Comparison of ENCODE assay signal across 8 mouse cellular contexts in genomic region chr5:22343536-22343842, GRCm38 (mm10). TPM values are rescaled to one million over a fixed set of nuclear protein-coding genes. Genes with fewer than 3 reads are reported as not detected.
DNase-seq lines count a peak whose midpoint lies in the region; ATAC-seq and TF ChIP-seq lines count a peak whose summit lies in the region.

No protein-coding gene starts in this region.

- WGBS in heart, embryonic 12.5 days, result 1% methylated on average over 10 of the region's 10 CpGs
- WGBS in forebrain, embryonic 16.5 days, result under 1% methylated on average over 10 of the region's 10 CpGs
- 4% methylated on average over 10 of the region's 10 CpGs for WGBS in liver, embryonic 13.5 days (ENCODE audit: insufficient replicate concordance)

- peak overlapping the region; percentile 99 for H3K4me2 ChIP-seq in heart, embryonic 12.5 days
- H3K4me2 ChIP-seq in forebrain, embryonic 16.5 days (ENCODE audit: low read length), result peak overlapping the region; percentile 90
- peak overlapping the region; percentile 95 for H3K4me2 ChIP-seq in liver, embryonic 13.5 days

- no peaks in the 10 kb centered on the region for H3K36me3 ChIP-seq in heart, embryonic 12.5 days
- H3K36me3 ChIP-seq in G1E (replicated peaks), result no peaks in the 10 kb centered on the region
- no peaks in the 10 kb centered on the region for H3K36me3 ChIP-seq in forebrain, embryonic 16.5 days (ENCODE audit: control insufficient read depth, insufficient read depth)
- H3K36me3 ChIP-seq in liver, embryonic 13.5 days, result no peaks in the 10 kb centered on the region

- H3K9me3 ChIP-seq in heart, embryonic 12.5 days (replicated peaks), result no peaks in the 10 kb centered on the region
- peaks cover 18% of the 10 kb centered on the region for H3K9me3 ChIP-seq in G1E (replicated peaks)
- H3K9me3 ChIP-seq in forebrain, embryonic 16.5 days (ENCODE audit: control insufficient read depth, low read length), result no peaks in the 10 kb centered on the region
- H3K9me3 ChIP-seq in liver, embryonic 13.5 days (replicated peaks), result no peaks in the 10 kb centered on the region

- H3K4me1 ChIP-seq in heart, embryonic 12.5 days (replicated peaks), result peaks cover 13% of the 10 kb centered on the region
- peaks cover 42% of the 10 kb centered on the region for H3K4me1 ChIP-seq in G1E (ENCODE audit: insufficient read depth, low read depth, low read length)
- peaks cover 25% of the 10 kb centered on the region for H3K4me1 ChIP-seq in forebrain, embryonic 16.5 days (replicated peaks; ENCODE audit: control insufficient read depth, insufficient read depth, low read length)
- H3K4me1 ChIP-seq in liver, embryonic 13.5 days (replicated peaks), result peaks cover 58% of the 10 kb centered on the region

- H3K9ac ChIP-seq in heart, embryonic 12.5 days, result peak overlapping the region; percentile 63; the same call in 1 of the 2 replicates
- peak overlapping the region; percentile 86; the same call in 1 of the 2 replicates for H3K9ac ChIP-seq in forebrain, embryonic 16.5 days (replicated peaks; ENCODE audit: low read depth, low read length)
- H3K9ac ChIP-seq in liver, embryonic 13.5 days, result peak overlapping the region; percentile 92

- H3K27me3 ChIP-seq in heart, embryonic 12.5 days (replicated peaks), result peaks cover 73% of the 10 kb centered on the region
- peaks cover 32% of the 10 kb centered on the region for H3K27me3 ChIP-seq in G1E (ENCODE audit: insufficient read depth, low read length)
- peaks cover 23% of the 10 kb centered on the region for H3K27me3 ChIP-seq in forebrain, embryonic 16.5 days (replicated peaks; ENCODE audit: control insufficient read depth, insufficient read depth, low read length)
- peaks cover 80% of the 10 kb centered on the region for H3K27me3 ChIP-seq in liver, embryonic 13.5 days

- no peak overlapping the region for H3K27ac ChIP-seq in heart, embryonic 12.5 days (ENCODE audit: poor library complexity, severe bottlenecking)
- no peak overlapping the region for H3K27ac ChIP-seq in forebrain, embryonic 16.5 days (ENCODE audit: low read length)
- H3K27ac ChIP-seq in liver, embryonic 13.5 days, result no peak overlapping the region

- no peak for ATAC-seq in heart, embryonic 12.5 days (ENCODE audit: insufficient number of reproducible peaks, low FRiP score)
- no peak for ATAC-seq in G1E (ENCODE audit: extremely low read depth, insufficient number of reproducible peaks, low FRiP score, poor library complexity, severe bottlenecking)
- no peak for ATAC-seq in forebrain, embryonic 16.5 days
- ATAC-seq in liver, embryonic 13.5 days (ENCODE audit: low read depth), result no peak
- ATAC-seq in erythroid progenitor cell, adult 5-6 weeks (replicated peaks; ENCODE audit: low FRiP score, poor library complexity, severe bottlenecking), result no peak

- no peak for TF ChIP-seq CTCF in G1E (IDR thresholded peaks at IDR 0.05; ENCODE audit: low read depth, low read length)

- no peak for DNase-seq in heart, adult 9 months (ENCODE audit: low spot score in 2 of 2)
- DNase-seq in G1E (ENCODE audit: low spot score), result no peak
- no peak for DNase-seq in liver, embryonic 13.5 days
- DNase-seq in frontal cortex, postnatal 10 days (ENCODE audit: low spot score in 2 of 2), result no peak
- no peak for DNase-seq in layer of hippocampus, adult 11-12 months (ENCODE audit: low spot score)

- peak overlapping the region; percentile 65 for H3K4me3 ChIP-seq in heart, embryonic 12.5 days
- peak overlapping the region; percentile 66; the same call in 1 of the 2 replicates for H3K4me3 ChIP-seq in G1E (ENCODE audit: low read depth, low read length)
- peak overlapping the region; percentile 66 for H3K4me3 ChIP-seq in forebrain, embryonic 16.5 days (replicated peaks; ENCODE audit: low read length)
- peak overlapping the region; percentile 79 for H3K4me3 ChIP-seq in liver, embryonic 13.5 days (replicated peaks)

RNA-seq across cellular contexts. Expression of gene Reln, which starts 1.0 kb away (rescaled TPM):
- polyA plus RNA-seq in heart, embryonic 12.5 days (2016; fragmentation: Nextera tagmentation; extraction: Ambion mirVana), result 4.6 TPM in 2 replicates
- 42.8 TPM in 1 of 2 replicates, not detected in the other for total RNA-seq in G1E (2014; fragmentation: Nextera tagmentation)
- 0.70 and 1.1 TPM in 2 replicates for total RNA-seq in G1E (2017)
- polyA plus RNA-seq in G1E (2012), result 0.04 and 0.06 TPM in 2 replicates
- 58.3 and 63.3 TPM in 2 replicates for polyA plus RNA-seq in forebrain, embryonic 16.5 days (2015; fragmentation: Nextera tagmentation; extraction: Ambion mirVana)
- polyA plus RNA-seq in liver, embryonic 13.5 days (2015; fragmentation: Nextera tagmentation; extraction: Ambion mirVana), result 22.5 and 23.6 TPM in 2 replicates
- 195 and 249 TPM in 2 replicates for total RNA-seq in erythroid progenitor cell, adult 5-6 weeks (2015; ENCODE audit: low replicate concordance)
- 175 and 188 TPM in 2 replicates for total RNA-seq in erythroid progenitor cell, adult 5-6 weeks (2017; ENCODE audit: low replicate concordance)
